Mouse (Mus musculus): Measurements from ENCODE around the gene Pla2g5. TPM values are rescaled to one million over a fixed set of nuclear protein-coding genes. Genes with fewer than 3 reads are reported as not detected.

The Pla2g5 gene
- total RNA-seq, 1 experiment from 2014 or later = not detected

GRCm38 (mm10) chr4:138801631-138802030, 61.7 kb downstream of the Pla2g5 start:
- no peak for ATAC-seq (replicated peaks; ENCODE audit: low read depth, poor library complexity, severe bottlenecking)

GRCm38 (mm10) chr4:138800134-138800744, 63.0 kb downstream of the Pla2g5 start:
- no peak for ATAC-seq (replicated peaks; ENCODE audit: low read depth, poor library complexity, severe bottlenecking)

GRCm38 (mm10) chr4:138797217-138797570, 66.1 kb downstream of the Pla2g5 start:
- no peak for ATAC-seq (replicated peaks; ENCODE audit: low read depth, poor library complexity, severe bottlenecking)

GRCm38 (mm10) chr4:138796513-138797216, 66.6 kb downstream of the Pla2g5 start:
- no peak for ATAC-seq (replicated peaks; ENCODE audit: low read depth, poor library complexity, severe bottlenecking)

GRCm38 (mm10) chr4:138794344-138794743, 68.9 kb downstream of the Pla2g5 start:
- ATAC-seq (replicated peaks; ENCODE audit: low read depth, poor library complexity, severe bottlenecking) = no peak

GRCm38 (mm10) chr4:138793276-138793675, 70.0 kb downstream of the Pla2g5 start:
- no peak for ATAC-seq (replicated peaks; ENCODE audit: low read depth, poor library complexity, severe bottlenecking)

- ATAC-seq (replicated peaks; ENCODE audit: low read depth, poor library complexity, severe bottlenecking) = no peak
These were observed 70.7 kb downstream of the Pla2g5 start for GRCm38 (mm10) chr4:138792599-138792998.

GRCm38 (mm10) chr4:138791452-138791851, 71.8 kb downstream of the Pla2g5 start:
- ATAC-seq (replicated peaks; ENCODE audit: low read depth, poor library complexity, severe bottlenecking) = no peak

- ATAC-seq (replicated peaks; ENCODE audit: low read depth, poor library complexity, severe bottlenecking) = no peak
These were observed 74.9 kb downstream of the Pla2g5 start for GRCm38 (mm10) chr4:138788381-138788780.

GRCm38 (mm10) chr4:138786141-138786540, 77.1 kb downstream of the Pla2g5 start:
- ATAC-seq (replicated peaks; ENCODE audit: low read depth, poor library complexity, severe bottlenecking) = no peak

GRCm38 (mm10) chr4:138785721-138786120, 77.6 kb downstream of the Pla2g5 start:
- no peak for ATAC-seq (replicated peaks; ENCODE audit: low read depth, poor library complexity, severe bottlenecking)

GRCm38 (mm10) chr4:138782098-138782497, 81.2 kb downstream of the Pla2g5 start:
- no peak for ATAC-seq (replicated peaks; ENCODE audit: low read depth, poor library complexity, severe bottlenecking)

- ATAC-seq (replicated peaks; ENCODE audit: low read depth, poor library complexity, severe bottlenecking) = no peak
These were observed 83.0 kb downstream of the Pla2g5 start for GRCm38 (mm10) chr4:138780300-138780699.

GRCm38 (mm10) chr4:138777417-138778407, 85.6 kb downstream of the Pla2g5 start:
- ATAC-seq (replicated peaks; ENCODE audit: low read depth, poor library complexity, severe bottlenecking) = no peak

GRCm38 (mm10) chr4:138775435-138775834, 87.8 kb downstream of the Pla2g5 start, which contains the start of gene Pla2g2d:
Gene Pla2g2d (plus strand): TSS chr4:138775735.
- ATAC-seq (replicated peaks; ENCODE audit: low read depth, poor library complexity, severe bottlenecking) = no peak

- ATAC-seq (replicated peaks; ENCODE audit: low read depth, poor library complexity, severe bottlenecking) = no peak
These were observed 90.9 kb downstream of the Pla2g5 start for GRCm38 (mm10) chr4:138772386-138772785.

- no peak for ATAC-seq (replicated peaks; ENCODE audit: low read depth, poor library complexity, severe bottlenecking)
These were observed 91.3 kb downstream of the Pla2g5 start for GRCm38 (mm10) chr4:138771970-138772369.

- no peak for ATAC-seq (replicated peaks; ENCODE audit: low read depth, poor library complexity, severe bottlenecking)
These were observed 101.0 kb downstream of the Pla2g5 start for GRCm38 (mm10) chr4:138762266-138762665.

GRCm38 (mm10) chr4:138757416-138757815, 105.9 kb downstream of the Pla2g5 start, which contains the start of gene Pla2g2f:
Gene Pla2g2f (minus strand): TSS chr4:138757626.
- no peak for ATAC-seq (replicated peaks; ENCODE audit: low read depth, poor library complexity, severe bottlenecking)

GRCm38 (mm10) chr4:138755983-138756382, 107.3 kb downstream of the Pla2g5 start:
- no peak for ATAC-seq (replicated peaks; ENCODE audit: low read depth, poor library complexity, severe bottlenecking)
